Comparison of ENCODE assay signal across 8 mouse cellular contexts in genomic region chr19:42170025-42170969, GRCm38 (mm10). TPM values are rescaled to one million over a fixed set of nuclear protein-coding genes. Genes with fewer than 3 reads are reported as not detected.
DNase-seq lines count a peak whose midpoint lies in the region; ATAC-seq lines count a peak whose summit lies in the region.

No protein-coding gene starts in this region.

- peak overlapping the region; percentile 83 for H3K4me3 ChIP-seq in hindbrain, embryonic 15.5 days

- WGBS in hindbrain, embryonic 15.5 days = 1% methylated on average over 56 of the region's 56 CpGs

- H3K9me3 ChIP-seq in hindbrain, embryonic 15.5 days = no peaks in the 10 kb centered on the region

- peak; percentile 94 for ATAC-seq in hindbrain, embryonic 15.5 days (ENCODE audit: low FRiP score, low read depth)

- peak overlapping the region; percentile 85 for H3K9ac ChIP-seq in hindbrain, embryonic 15.5 days

- H3K27ac ChIP-seq in hindbrain, embryonic 15.5 days (replicated peaks) = peak overlapping the region; percentile 73

- peaks cover 17% of the 10 kb centered on the region for H3K27me3 ChIP-seq in hindbrain, embryonic 15.5 days

- H3K4me2 ChIP-seq in hindbrain, embryonic 15.5 days = peak overlapping the region; percentile 80

- peaks cover 36% of the 10 kb centered on the region for H3K4me1 ChIP-seq in hindbrain, embryonic 15.5 days (replicated peaks)

- DNase-seq in R1 (ENCODE audit: low read depth, low spot score) = peak; percentile 95
- peak; percentile 95 to 98 for DNase-seq in cerebellum, postnatal 25 days
- DNase-seq in frontal cortex, postnatal 25 days (ENCODE audit: low spot score in 2 of 2) = peak; percentile 75 to 89
- DNase-seq in left cerebral cortex, adult 11 months (ENCODE audit: low spot score) = peak; percentile 90
- peak; percentile 94 to 95 for DNase-seq in lung, postnatal 4 days
- peak; percentile 89 for DNase-seq in retina, postnatal 7 days (ENCODE audit: low read depth, low spot score)
- peak; percentile 79 for DNase-seq in urinary bladder, adult 2 months (ENCODE audit: low spot score)

- no peaks in the 10 kb centered on the region for H3K36me3 ChIP-seq in hindbrain, embryonic 15.5 days

RNA-seq across cellular contexts. Expression of gene Zfyve27, which starts 6.5 kb away (rescaled TPM):
- polyA plus RNA-seq in hindbrain, embryonic 15.5 days (2015; fragmentation: Nextera tagmentation; extraction: Ambion mirVana) = 60.0 and 65.0 TPM in 2 replicates
- 43.3 and 50.3 TPM in 2 replicates for polyA plus RNA-seq in urinary bladder, adult 2 months (2012; rRNA removed)

RNA-seq across cellular contexts. Expression of gene Marveld1, which starts 23.1 kb away (rescaled TPM):
- 4.3 and 4.6 TPM in 2 replicates for polyA plus RNA-seq in hindbrain, embryonic 15.5 days (2015; fragmentation: Nextera tagmentation; extraction: Ambion mirVana)
- polyA plus RNA-seq in urinary bladder, adult 2 months (2012; rRNA removed) = 186 and 267 TPM in 2 replicates

RNA-seq across cellular contexts. Expression of gene Sfrp5, which starts 31.8 kb away (rescaled TPM):
- polyA plus RNA-seq in hindbrain, embryonic 15.5 days (2015; fragmentation: Nextera tagmentation; extraction: Ambion mirVana) = 3.2 and 4.0 TPM in 2 replicates
- 10.3 and 12.0 TPM in 2 replicates for polyA plus RNA-seq in urinary bladder, adult 2 months (2012; rRNA removed)

RNA-seq across cellular contexts. Expression of gene Avpi1, which starts 41.4 kb away (rescaled TPM):
- polyA plus RNA-seq in hindbrain, embryonic 15.5 days (2015; fragmentation: Nextera tagmentation; extraction: Ambion mirVana) = 7.8 and 9.6 TPM in 2 replicates
- polyA plus RNA-seq in urinary bladder, adult 2 months (2012; rRNA removed) = 28.6 and 29.1 TPM in 2 replicates

Comparison
In these comparisons a context has a peak if more than half of its experiments do, and no peak if none do; other contexts are left out.
1. Peak in every context shown above with its lines: DNase-seq, ATAC-seq, H3K4me3 ChIP-seq and H3K27ac ChIP-seq.
2. RNA of gene Marveld1, which starts 23.1 kb away (polyA plus RNA-seq): 186 to 267 TPM in urinary bladder, adult 2 months; 4.3 to 4.6 TPM in hindbrain, embryonic 15.5 days; every median in the first group is over 10 times any median in the second.